Mouse (Mus musculus): ENCODE measurements around the gene Snx29. TPM values are rescaled to one million over a fixed set of nuclear protein-coding genes. Genes with fewer than 3 reads are reported as not detected.

Snx29 gene
- polyA plus RNA-seq, 1 experiment, result 1.1 TPM

DNA sequence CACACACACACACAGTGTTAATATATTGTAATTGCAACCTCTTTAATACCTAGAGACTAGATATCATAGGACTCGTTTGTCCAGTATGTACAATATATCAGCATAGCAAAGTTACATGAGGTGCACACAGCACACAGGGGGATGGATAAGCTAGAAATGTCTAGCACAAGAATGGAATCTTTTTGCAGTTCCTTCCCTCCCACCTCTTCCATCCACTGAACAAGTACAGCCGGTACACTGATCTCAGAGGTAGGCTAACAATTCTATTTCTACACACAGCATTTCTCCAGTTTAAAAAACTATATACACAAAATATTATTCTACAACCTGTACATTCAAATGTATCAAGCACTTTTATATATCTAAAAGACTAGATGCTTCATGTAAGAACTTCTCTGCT, 194.0 kb downstream of the Snx29 start:
- H3K36me3 ChIP-seq (ENCODE audit: control insufficient read depth), result no peaks in the 10 kb centered on the region
- H3K4me3 ChIP-seq (replicated peaks), result no peak overlapping the region
- H3K4me1 ChIP-seq (ENCODE audit: control insufficient read depth), result no peaks in the 10 kb centered on the region
- H3K27me3 ChIP-seq (ENCODE audit: control insufficient read depth), result no peaks in the 10 kb centered on the region
- TF ChIP-seq TAL1 (IDR thresholded peaks at IDR 0.05; ENCODE audit: low read length) (no peak), GATA1 (IDR thresholded peaks at IDR 0.05; ENCODE audit: low read length) (no peak)
- H3K9me3 ChIP-seq (ENCODE audit: control insufficient read depth, low read length), result no peaks in the 10 kb centered on the region

DNA sequence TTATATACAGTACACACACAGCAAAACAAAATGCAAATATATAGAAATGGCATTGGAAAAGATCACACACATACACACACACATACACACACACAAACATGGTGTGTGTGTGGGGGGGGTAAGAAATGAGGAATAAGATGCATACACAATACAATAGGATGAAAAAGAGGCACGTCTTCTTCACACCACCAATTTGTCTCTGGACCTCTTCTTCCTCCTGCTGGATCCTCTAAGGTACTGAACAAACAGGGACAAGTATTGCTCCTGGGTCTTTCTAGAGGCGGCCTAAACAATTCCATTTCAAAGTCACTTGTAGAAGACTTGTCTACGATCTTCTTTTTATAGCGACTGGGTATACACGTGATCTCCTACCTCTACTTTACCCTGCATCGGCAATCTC, 194.7 kb downstream of the Snx29 start:
- Histone ChIP-seq H3K9me3 (ENCODE audit: control insufficient read depth, low read length) (no peaks in the 10 kb centered on the region), H3K36me3 (ENCODE audit: control insufficient read depth) (no peaks in the 10 kb centered on the region), H3K27me3 (ENCODE audit: control insufficient read depth) (no peaks in the 10 kb centered on the region), H3K4me3 (replicated peaks) (no peak overlapping the region), H3K4me1 (ENCODE audit: control insufficient read depth) (no peaks in the 10 kb centered on the region)
- TF ChIP-seq TAL1 (IDR thresholded peaks at IDR 0.05; ENCODE audit: low read length), result no peak
- TF ChIP-seq GATA1 (IDR thresholded peaks at IDR 0.05; ENCODE audit: low read length), result no peak

DNA sequence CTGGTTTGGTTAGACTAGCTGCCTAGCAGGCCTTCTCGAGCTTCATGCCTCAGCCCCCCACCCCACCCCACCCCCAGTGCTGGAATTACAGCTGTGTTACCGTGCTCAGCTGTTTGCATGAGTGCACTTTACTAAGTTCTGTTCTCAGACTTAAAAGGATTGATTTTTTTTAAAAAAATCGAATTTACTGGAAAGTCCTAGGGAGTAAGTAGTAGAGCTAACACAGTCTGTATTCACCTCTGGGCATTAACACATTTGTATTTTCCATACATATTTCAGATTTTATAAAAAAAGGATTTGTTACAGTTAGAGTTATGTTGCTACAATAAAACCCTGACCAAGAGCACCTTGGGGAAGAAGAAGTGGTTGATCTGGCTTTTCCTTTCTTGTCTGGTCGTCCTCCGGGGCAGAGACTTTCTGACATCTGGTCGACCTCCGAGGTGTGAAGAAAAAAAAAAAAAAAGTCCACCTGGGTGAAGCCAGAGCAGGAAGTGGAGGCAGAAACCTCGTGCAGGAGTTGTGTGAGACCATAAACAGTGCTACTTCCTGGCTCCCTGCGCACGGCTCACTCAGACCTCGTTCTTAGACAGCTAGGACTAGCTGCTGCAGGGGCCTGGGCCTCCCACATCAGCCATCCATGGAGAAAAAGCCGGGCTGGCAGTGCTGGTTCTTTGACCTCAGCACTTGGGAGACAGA, 196.2 kb downstream of the Snx29 start:
- H3K27me3 ChIP-seq (ENCODE audit: control insufficient read depth), result no peaks in the 10 kb centered on the region
- H3K4me1 ChIP-seq (ENCODE audit: control insufficient read depth), result no peaks in the 10 kb centered on the region
- no peak overlapping the region for H3K4me3 ChIP-seq (replicated peaks)
- no peaks in the 10 kb centered on the region for H3K9me3 ChIP-seq (ENCODE audit: control insufficient read depth, low read length)
- no peaks in the 10 kb centered on the region for H3K36me3 ChIP-seq (ENCODE audit: control insufficient read depth)
- TF ChIP-seq TAL1 (IDR thresholded peaks at IDR 0.05; ENCODE audit: low read length), result no peak
- no peak for TF ChIP-seq GATA1 (IDR thresholded peaks at IDR 0.05; ENCODE audit: low read length)

DNA sequence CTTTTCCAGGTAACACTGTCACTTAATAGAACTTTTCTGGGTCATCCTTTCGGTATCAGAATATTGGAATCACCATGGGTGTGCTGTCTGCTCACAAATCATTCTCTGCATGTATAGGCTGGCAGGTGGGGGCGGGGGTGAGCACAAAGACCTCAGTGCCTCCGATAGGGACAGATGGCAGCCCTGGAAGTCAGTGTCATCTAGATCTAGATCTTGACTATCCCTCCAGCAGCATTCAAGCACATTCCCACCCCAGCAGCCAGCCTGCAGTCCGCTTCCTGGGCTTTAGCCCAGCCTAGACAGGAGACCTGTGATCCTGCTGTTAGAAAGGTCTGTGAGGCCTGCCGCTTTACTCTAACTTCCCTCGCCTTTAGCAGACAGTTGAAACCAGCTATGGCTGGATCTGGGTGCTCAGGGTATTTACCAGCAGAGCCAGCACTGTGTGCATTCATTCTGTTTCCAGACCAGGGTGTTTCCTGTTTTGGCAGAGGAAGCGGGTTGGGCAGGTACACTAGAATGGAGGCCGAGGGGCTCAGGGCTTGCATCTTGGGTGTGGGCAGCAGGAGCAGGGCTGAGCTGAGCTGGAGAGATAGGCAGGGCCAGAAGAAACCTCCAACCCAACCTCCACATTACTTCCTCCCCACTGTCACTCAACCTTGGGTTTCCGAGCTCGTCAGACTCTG, 203.5 kb downstream of the Snx29 start:
- H3K4me3 ChIP-seq (replicated peaks), result no peak overlapping the region
- H3K4me1 ChIP-seq (ENCODE audit: control insufficient read depth), result peaks cover 13% of the 10 kb centered on the region
- no peaks in the 10 kb centered on the region for H3K27me3 ChIP-seq (ENCODE audit: control insufficient read depth)
- H3K36me3 ChIP-seq (ENCODE audit: control insufficient read depth), result no peaks in the 10 kb centered on the region
- H3K9me3 ChIP-seq (ENCODE audit: control insufficient read depth, low read length), result no peaks in the 10 kb centered on the region
- TF ChIP-seq TAL1 (IDR thresholded peaks at IDR 0.05; ENCODE audit: low read length) (no peak), GATA1 (IDR thresholded peaks at IDR 0.05; ENCODE audit: low read length) (no peak)

DNA sequence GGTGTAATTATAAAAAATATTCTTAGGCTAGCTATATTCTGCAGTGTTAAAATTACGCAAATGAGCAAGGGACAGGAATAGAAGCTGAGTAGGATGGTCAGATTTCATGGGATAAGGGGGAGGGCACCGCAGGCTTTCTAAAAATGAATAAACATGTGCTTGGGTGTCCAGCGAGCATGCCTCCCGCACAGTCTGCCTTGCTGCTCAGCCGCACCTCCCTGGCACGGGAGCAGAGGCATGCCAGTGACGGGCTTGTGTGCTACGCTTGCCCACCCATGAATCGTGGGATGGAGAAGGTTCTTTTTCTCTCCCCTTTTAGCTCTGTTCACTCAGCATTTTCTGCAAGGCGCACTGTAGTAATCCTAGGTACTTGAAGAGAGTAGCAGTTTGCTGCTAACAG, 204.3 kb downstream of the Snx29 start:
- Histone ChIP-seq H3K4me3 (replicated peaks) (no peak overlapping the region), H3K4me1 (ENCODE audit: control insufficient read depth) (peaks cover 13% of the 10 kb centered on the region), H3K9me3 (ENCODE audit: control insufficient read depth, low read length) (no peaks in the 10 kb centered on the region), H3K36me3 (ENCODE audit: control insufficient read depth) (no peaks in the 10 kb centered on the region), H3K27me3 (ENCODE audit: control insufficient read depth) (no peaks in the 10 kb centered on the region)
- TF ChIP-seq TAL1 (IDR thresholded peaks at IDR 0.05; ENCODE audit: low read length), result no peak
- no peak for TF ChIP-seq GATA1 (IDR thresholded peaks at IDR 0.05; ENCODE audit: low read length)

DNA sequence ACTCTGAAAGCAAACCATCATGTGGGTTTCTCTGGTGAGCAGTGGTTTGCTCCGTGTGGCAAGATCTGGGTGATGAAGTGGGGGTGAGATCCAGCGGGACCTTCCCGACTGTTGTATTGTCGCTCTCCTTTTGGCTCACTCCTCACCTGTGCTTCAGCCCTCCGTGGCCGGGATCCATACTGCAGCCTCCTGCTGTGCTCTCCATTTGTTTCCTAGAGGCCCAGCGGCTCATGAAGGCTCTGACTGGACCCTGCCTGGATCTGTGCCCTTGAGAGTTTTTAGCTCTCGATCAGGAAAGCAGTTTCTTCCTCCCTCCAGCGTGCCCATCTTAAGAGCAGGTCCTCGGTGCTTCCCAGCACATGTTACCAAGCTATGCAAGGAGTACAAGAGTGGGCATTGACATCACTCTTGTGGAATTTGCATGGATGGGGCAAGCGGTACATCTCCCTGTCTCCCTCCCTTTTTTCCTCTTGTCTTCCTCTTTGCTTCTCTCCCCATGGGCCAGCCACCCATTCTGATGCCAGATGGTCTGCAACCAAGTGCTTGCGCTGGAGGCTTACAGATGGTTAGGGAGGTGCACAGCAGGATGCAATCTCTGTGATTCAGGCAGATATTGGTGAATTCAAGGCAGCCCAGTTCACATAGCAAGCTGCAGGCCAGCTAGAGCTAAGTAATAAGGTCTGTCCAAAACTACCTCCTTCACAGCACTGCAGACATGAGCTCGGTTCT, 207.9 kb downstream of the Snx29 start:
- H3K4me3 ChIP-seq (replicated peaks), result no peak overlapping the region
- no peak for TF ChIP-seq GATA1 (IDR thresholded peaks at IDR 0.05; ENCODE audit: low read length)
- no peak for TF ChIP-seq TAL1 (IDR thresholded peaks at IDR 0.05; ENCODE audit: low read length)
- H3K36me3 ChIP-seq (ENCODE audit: control insufficient read depth), result no peaks in the 10 kb centered on the region
- H3K4me1 ChIP-seq (ENCODE audit: control insufficient read depth), result peaks cover 13% of the 10 kb centered on the region
- no peaks in the 10 kb centered on the region for H3K9me3 ChIP-seq (ENCODE audit: control insufficient read depth, low read length)
- no peaks in the 10 kb centered on the region for H3K27me3 ChIP-seq (ENCODE audit: control insufficient read depth)

GRCm38 (mm10) chr16:11531441-11531840, 208.7 kb downstream of the Snx29 start:
- H3K9me3 ChIP-seq (ENCODE audit: control insufficient read depth, low read length), result no peaks in the 10 kb centered on the region
- H3K4me1 ChIP-seq (ENCODE audit: control insufficient read depth), result peaks cover 6% of the 10 kb centered on the region
- no peaks in the 10 kb centered on the region for H3K27me3 ChIP-seq (ENCODE audit: control insufficient read depth)
- H3K36me3 ChIP-seq (ENCODE audit: control insufficient read depth), result no peaks in the 10 kb centered on the region
- H3K4me3 ChIP-seq (replicated peaks), result no peak overlapping the region
- TF ChIP-seq GATA1 (IDR thresholded peaks at IDR 0.05; ENCODE audit: low read length) (no peak), TAL1 (IDR thresholded peaks at IDR 0.05; ENCODE audit: low read length) (no peak)

DNA sequence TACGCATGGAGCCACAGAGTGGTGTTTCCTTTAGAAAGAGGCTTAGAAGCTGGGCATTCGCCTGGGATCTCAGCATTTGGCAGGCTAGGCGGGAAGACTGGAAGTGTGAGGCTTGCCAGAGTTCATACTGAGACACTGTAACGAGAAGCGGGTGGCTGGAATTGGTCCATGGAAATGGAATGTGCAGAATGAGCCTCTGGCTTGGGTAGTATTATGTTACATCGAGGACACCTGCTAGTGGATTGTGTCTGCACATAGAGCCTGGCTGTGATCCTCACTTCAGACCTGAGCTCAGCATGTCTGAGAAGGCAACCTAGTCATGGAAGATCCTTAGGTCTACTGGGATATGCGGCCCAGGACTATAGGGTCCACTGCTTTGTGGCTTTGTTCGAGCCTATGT, 209.9 kb downstream of the Snx29 start:
- TF ChIP-seq GATA1 (IDR thresholded peaks at IDR 0.05; ENCODE audit: low read length) (no peak), TAL1 (IDR thresholded peaks at IDR 0.05; ENCODE audit: low read length) (no peak)
- Histone ChIP-seq H3K36me3 (ENCODE audit: control insufficient read depth) (no peaks in the 10 kb centered on the region), H3K4me3 (replicated peaks) (no peak overlapping the region), H3K4me1 (ENCODE audit: control insufficient read depth) (peaks cover 2% of the 10 kb centered on the region; the same call in 1 of the 2 replicates), H3K9me3 (ENCODE audit: control insufficient read depth, low read length) (no peaks in the 10 kb centered on the region), H3K27me3 (ENCODE audit: control insufficient read depth) (no peaks in the 10 kb centered on the region)

DNA sequence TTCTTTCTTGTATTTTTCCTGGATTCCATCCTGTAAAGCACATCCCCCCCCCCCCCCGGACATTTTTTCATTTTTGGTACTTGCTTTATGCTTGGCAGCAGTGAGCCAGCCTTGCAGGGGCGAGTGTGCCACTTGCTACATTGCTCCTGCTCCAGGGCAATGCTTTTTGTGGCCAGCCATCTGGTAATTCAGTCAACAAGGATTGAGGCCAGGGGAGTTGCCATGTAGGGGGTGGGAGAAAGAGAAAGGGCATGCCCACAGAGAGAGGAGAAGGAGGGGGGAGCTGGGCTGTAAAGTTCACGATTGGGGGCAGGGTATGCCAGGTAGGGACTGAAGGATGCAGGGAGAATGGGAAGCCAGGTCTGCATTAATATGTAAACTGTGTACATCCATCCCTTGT, 210.7 kb downstream of the Snx29 start:
- Histone ChIP-seq H3K27me3 (ENCODE audit: control insufficient read depth) (no peaks in the 10 kb centered on the region), H3K9me3 (ENCODE audit: control insufficient read depth, low read length) (no peaks in the 10 kb centered on the region), H3K36me3 (ENCODE audit: control insufficient read depth) (no peaks in the 10 kb centered on the region), H3K4me1 (ENCODE audit: control insufficient read depth) (no peaks in the 10 kb centered on the region), H3K4me3 (replicated peaks) (no peak overlapping the region)
- no peak for TF ChIP-seq GATA1 (IDR thresholded peaks at IDR 0.05; ENCODE audit: low read length)
- TF ChIP-seq TAL1 (IDR thresholded peaks at IDR 0.05; ENCODE audit: low read length), result no peak

Measured in erythroblast, embryonic 14.5 days (primary cell).